Mouse (Mus musculus): Measurements from ENCODE around the gene Lztr1.

- no peak for TF ChIP-seq CTCF (IDR thresholded peaks at IDR 0.05; ENCODE audit: low read depth)
- TF ChIP-seq EP300 (IDR thresholded peaks at IDR 0.05; ENCODE audit: low read depth), result no peak
Measured at GRCm38 (mm10) chr16:17529981-17530586, 21.6 kb downstream of the Lztr1 start.
